Comparison of ENCODE assay signal across 21 mouse cellular contexts in the genomic region with DNA sequence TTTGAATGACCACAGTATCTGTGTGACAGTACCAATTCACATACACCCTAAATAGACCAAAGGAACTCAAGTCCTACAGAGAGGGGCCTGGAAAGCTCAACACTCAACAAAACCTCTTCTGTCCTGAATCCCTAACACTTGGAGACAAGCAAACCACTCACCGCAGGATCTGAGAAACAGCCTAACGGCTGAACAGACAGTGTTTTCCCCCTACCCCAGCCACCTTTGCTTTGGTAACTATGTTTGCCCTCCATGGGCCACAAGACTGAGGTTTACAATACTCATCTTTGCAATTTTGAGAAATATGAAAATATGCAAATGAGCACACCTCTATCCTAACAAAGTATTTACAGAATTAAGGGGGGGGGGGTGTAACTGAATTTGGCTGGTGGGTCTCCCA.
DNase-seq lines count a peak whose midpoint lies in the region; ATAC-seq and TF ChIP-seq lines count a peak whose summit lies in the region.
"Had no signal": no experiment of that assay in that cellular context is flagged by ENCODE, and none has a peak within 500 bp of the region (broad histone marks: within the 10 kb centered on the region; RNA-seq: fewer than 3 reads in every experiment).

No protein-coding gene starts in this region.

- H3K9ac ChIP-seq in forebrain, postnatal 0 days: no peak overlapping the region
- no peak overlapping the region for H3K9ac ChIP-seq in liver, postnatal 0 days (replicated peaks)
- H3K9ac ChIP-seq in liver, embryonic 11.5 days (ENCODE audit: low read depth, low read length): no peak overlapping the region
- H3K9ac ChIP-seq in CH12.LX (ENCODE audit: insufficient read depth, low read depth): no peak overlapping the region; the same call in 1 of the 2 replicates
- H3K9ac ChIP-seq: embryonic facial prominence, embryonic 12.5 days; forebrain, embryonic 12.5 days had no signal

- no peak for TF ChIP-seq CTCF in forebrain, postnatal 0 days (IDR thresholded peaks at IDR 0.05; ENCODE audit: low read depth)
- no peak for TF ChIP-seq CTCF in liver, postnatal 0 days (IDR thresholded peaks at IDR 0.05; ENCODE audit: low read depth)
- TF ChIP-seq CTCF in CH12.LX (conservative IDR thresholded peaks at IDR 0.05 in 1 of 2, IDR thresholded peaks at IDR 0.05 in 1 of 2; ENCODE audit: low read depth in 2 of 2, low read length in 2 of 2): no peak

- DNase-seq in forebrain, postnatal 0 days: no peak
- no peak for DNase-seq in forebrain, embryonic 10.5 days (ENCODE audit: extremely low spot score, low spot score)
- no peak for DNase-seq in liver, postnatal 0 days
- DNase-seq in liver, embryonic 11.5 days (ENCODE audit: low spot score): no peak
- no peak for DNase-seq in CH12.LX (ENCODE audit: extremely low read depth)
- DNase-seq in adrenal gland, adult (ENCODE audit: inconsistent age in 2 of 2, low spot score in 1 of 2): no peak
- DNase-seq: adrenal gland, adult 8-10 months; adrenal gland, postnatal 14 days; adrenal gland, postnatal 36 days; B cell, adult 2 months; cerebellum, adult 11-12 months; cerebellum, adult 2 months; cerebellum, adult 9-10 months; cerebellum, postnatal 10 days; cerebellum, postnatal 25 days had no signal

- TF ChIP-seq EP300 in liver, postnatal 0 days (IDR thresholded peaks at IDR 0.05; ENCODE audit: low read depth): no peak
- TF ChIP-seq EP300 in CH12.LX (IDR thresholded peaks at IDR 0.05; ENCODE audit: low read length): no peak

- H3K4me3 ChIP-seq in forebrain, postnatal 0 days (ENCODE audit: low read depth, low read length): no peak overlapping the region
- no peak overlapping the region for H3K4me3 ChIP-seq in forebrain, embryonic 10.5 days
- no peak overlapping the region for H3K4me3 ChIP-seq in liver, postnatal 0 days (ENCODE audit: low read depth, low read length)
- no peak overlapping the region for H3K4me3 ChIP-seq in liver, embryonic 11.5 days (ENCODE audit: low read depth, low read length)
- H3K4me3 ChIP-seq in CH12.LX (replicated peaks in 1 of 3; ENCODE audit: low read depth in 2 of 3, low read length in 2 of 3, poor library complexity in 1 of 3): no peak overlapping the region
- H3K4me3 ChIP-seq: embryonic facial prominence, embryonic 10.5 days; embryonic facial prominence, embryonic 12.5 days; forebrain, embryonic 12.5 days had no signal

- WGBS in forebrain, postnatal 0 days: 85% methylated on average over 2 of the region's 2 CpGs
- 90% methylated on average over 2 of the region's 2 CpGs for WGBS in forebrain, embryonic 10.5 days
- WGBS in liver, postnatal 0 days (ENCODE audit: insufficient replicate concordance): 83% methylated on average over 2 of the region's 2 CpGs
- 90% methylated on average over 2 of the region's 2 CpGs for WGBS in liver, embryonic 11.5 days

- no peak for TF ChIP-seq POLR2A in CH12.LX (IDR thresholded peaks at IDR 0.05; ENCODE audit: low read depth, low read length)

- in situ Hi-C loops in CH12.LX (cut with MboI; ENCODE audit: low pct_ligation_motif_present, low pct_unique_long_range_greater_than_20kb, low sequenced_read_pairs): no loop called here

- H3K4me2 ChIP-seq in forebrain, postnatal 0 days (ENCODE audit: low read depth): no peak overlapping the region
- no peak overlapping the region for H3K4me2 ChIP-seq in liver, postnatal 0 days (ENCODE audit: low read depth, low read length)
- no peak overlapping the region for H3K4me2 ChIP-seq in liver, embryonic 11.5 days
- H3K4me2 ChIP-seq in CH12.LX (ENCODE audit: insufficient read depth, low read depth, poor library complexity, severe bottlenecking): no peak overlapping the region; the same call in 1 of the 2 replicates
- H3K4me2 ChIP-seq: embryonic facial prominence, embryonic 12.5 days; forebrain, embryonic 12.5 days had no signal

- no peak for ATAC-seq in forebrain, postnatal 0 days
- no peak for ATAC-seq in liver, postnatal 0 days
- ATAC-seq in liver, embryonic 11.5 days (replicated peaks; ENCODE audit: low FRiP score): no peak
- ATAC-seq: CD4-positive, CD25-positive, alpha-beta regulatory T cell, adult 4 months; forebrain, embryonic 14.5 days; forebrain, embryonic 16.5 days had no signal

- 0 out of 2 replicates have a peak, but pooled peaks cover 5% of the 10 kb centered on the region for H3K36me3 ChIP-seq in forebrain, postnatal 0 days (ENCODE audit: insufficient read depth)
- H3K36me3 ChIP-seq in forebrain, embryonic 10.5 days (replicated peaks): peaks cover 19% of the 10 kb centered on the region
- peaks cover 3% of the 10 kb centered on the region; the same call in 1 of the 2 replicates for H3K36me3 ChIP-seq in liver, postnatal 0 days (replicated peaks; ENCODE audit: insufficient read depth, low read length)
- H3K36me3 ChIP-seq in liver, embryonic 11.5 days (ENCODE audit: control insufficient read depth, insufficient read depth, low read length): no peaks in the 10 kb centered on the region
- peaks cover 38 to 55% of the 10 kb centered on the region in 2 experiments for H3K36me3 ChIP-seq in CH12.LX (replicated peaks in 1 of 2; ENCODE audit: control insufficient read depth in 1 of 2, insufficient read depth in 1 of 2, low read length in 1 of 2)
- H3K36me3 ChIP-seq: forebrain, embryonic 12.5 days had no signal

- no peaks in the 10 kb centered on the region for H3K9me3 ChIP-seq in forebrain, postnatal 0 days (ENCODE audit: low read length)
- H3K9me3 ChIP-seq in forebrain, embryonic 10.5 days: no peaks in the 10 kb centered on the region
- H3K9me3 ChIP-seq in liver, postnatal 0 days (ENCODE audit: low read length): no peaks in the 10 kb centered on the region
- H3K9me3 ChIP-seq in liver, embryonic 11.5 days (ENCODE audit: control insufficient read depth, low read length): no peaks in the 10 kb centered on the region
- H3K9me3 ChIP-seq in CH12.LX (replicated peaks; ENCODE audit: low read length): no peaks in the 10 kb centered on the region
- H3K9me3 ChIP-seq: embryonic facial prominence, embryonic 10.5 days; embryonic facial prominence, embryonic 12.5 days; forebrain, embryonic 12.5 days had no signal

- H3K79me2 ChIP-seq in CH12.LX (replicated peaks; ENCODE audit: control insufficient read depth, extremely low read depth, insufficient read depth, poor library complexity, severe bottlenecking): peaks cover 94% of the 10 kb centered on the region

- peaks cover 21% of the 10 kb centered on the region for H3K4me1 ChIP-seq in forebrain, postnatal 0 days (ENCODE audit: insufficient read depth)
- H3K4me1 ChIP-seq in forebrain, embryonic 10.5 days: peaks cover 49% of the 10 kb centered on the region
- H3K4me1 ChIP-seq in liver, postnatal 0 days (ENCODE audit: insufficient read depth): peaks cover 29% of the 10 kb centered on the region
- peaks cover 10% of the 10 kb centered on the region for H3K4me1 ChIP-seq in liver, embryonic 11.5 days (replicated peaks; ENCODE audit: control insufficient read depth, insufficient read depth, low read length)
- peaks cover 36 to 99% of the 10 kb centered on the region in 2 experiments for H3K4me1 ChIP-seq in CH12.LX (ENCODE audit: control insufficient read depth in 1 of 2, insufficient read depth in 2 of 2)

- no peak for TF ChIP-seq RAD21 in CH12.LX (IDR thresholded peaks at IDR 0.05; ENCODE audit: low read depth, low read length)

- H3K27ac ChIP-seq in forebrain, postnatal 0 days (ENCODE audit: low read depth, low read length): peak overlapping the region; percentile 36; the same call in 1 of the 2 replicates
- no peak overlapping the region for H3K27ac ChIP-seq in forebrain, embryonic 10.5 days
- H3K27ac ChIP-seq in liver, postnatal 0 days (ENCODE audit: low read depth): 0 out of 2 replicates have a peak overlapping the region, but pooled peaks have one; percentile 30
- H3K27ac ChIP-seq in liver, embryonic 11.5 days (ENCODE audit: low read depth, low read length): no peak overlapping the region
- H3K27ac ChIP-seq in CH12.LX (ENCODE audit: insufficient read depth, low read depth): peak overlapping the region; percentile 66
- H3K27ac ChIP-seq: embryonic facial prominence, embryonic 10.5 days; embryonic facial prominence, embryonic 12.5 days; forebrain, embryonic 12.5 days had no signal

- no peaks in the 10 kb centered on the region for H3K27me3 ChIP-seq in forebrain, postnatal 0 days (ENCODE audit: insufficient read depth, low read length)
- 0 out of 2 replicates have a peak, but pooled peaks cover 5% of the 10 kb centered on the region for H3K27me3 ChIP-seq in forebrain, embryonic 10.5 days (ENCODE audit: poor library complexity, severe bottlenecking)
- H3K27me3 ChIP-seq in liver, postnatal 0 days (ENCODE audit: insufficient read depth, low read length): no peaks in the 10 kb centered on the region
- no peaks in the 10 kb centered on the region for H3K27me3 ChIP-seq in liver, embryonic 11.5 days (replicated peaks; ENCODE audit: control insufficient read depth, insufficient read depth, low read length)
- H3K27me3 ChIP-seq in CH12.LX (replicated peaks): no peaks in the 10 kb centered on the region
- H3K27me3 ChIP-seq: embryonic facial prominence, embryonic 12.5 days had no signal

- dilution Hi-C loops in CH12.LX (cut with MboI; ENCODE audit: extremely low pct_ligation_motif_present, extremely low pct_unique_long_range_greater_than_20kb, low sequenced_read_pairs): no loop called here

TF ChIP-seq in CH12.LX, 34 proteins besides CTCF, POLR2A, EP300 and RAD21:
- TF ChIP-seq SIN3A (IDR thresholded peaks at IDR 0.05; ENCODE audit: low read length) (0 out of 2 replicates have a peak, but pooled peaks have one; percentile 10), JUN (IDR thresholded peaks at IDR 0.05; ENCODE audit: insufficient read depth, low read depth, low read length) (no peak), ZC3H11A (IDR thresholded peaks at IDR 0.05; ENCODE audit: low read depth, low read length) (no peak), POLR2AphosphoS2 (IDR thresholded peaks at IDR 0.05; ENCODE audit: low read depth, low read length) (0 out of 2 replicates have a peak, but pooled peaks have one; percentile 53), KAT2A (IDR thresholded peaks at IDR 0.05; ENCODE audit: insufficient replicate concordance, low read length) (no peak), CHD1 (IDR thresholded peaks at IDR 0.05; ENCODE audit: low read depth, low read length) (peak; percentile 60)

Comparison
In these comparisons a context has a peak if more than half of its experiments do, and no peak if none do; other contexts are left out.
1. H3K27ac ChIP-seq: peak in forebrain, postnatal 0 days (single experiment), liver, postnatal 0 days (single experiment) and CH12.LX (single experiment); none in forebrain, embryonic 10.5 days (single experiment) and liver, embryonic 11.5 days (single experiment).